Mouse (Mus musculus) bone marrow, adult 2 months (tissue): Measurements from ENCODE around the gene Aif1.
A peak's percentile ranks its signal among the peaks of the same experiment; 100 is the strongest.

ENCODE experiments used
- CTCF ChIP-seq: fragments of 200-500 bp; IDR thresholded peaks from 2 replicates; pipeline ENCODE4 v1.5.1; 2011; ENCODE audit warnings: low read length, control low read depth; ENCODE audit not compliant: control insufficient read depth, insufficient read depth
- POLR2A ChIP-seq: fragments of 200-500 bp; IDR thresholded peaks from 2 replicates; pipeline ENCODE4 v1.6.1; 2011; ENCODE audit warnings: low read depth, mild to moderate bottlenecking, control low read depth, low read length, borderline replicate concordance; ENCODE audit not compliant: control insufficient read depth

DNA sequence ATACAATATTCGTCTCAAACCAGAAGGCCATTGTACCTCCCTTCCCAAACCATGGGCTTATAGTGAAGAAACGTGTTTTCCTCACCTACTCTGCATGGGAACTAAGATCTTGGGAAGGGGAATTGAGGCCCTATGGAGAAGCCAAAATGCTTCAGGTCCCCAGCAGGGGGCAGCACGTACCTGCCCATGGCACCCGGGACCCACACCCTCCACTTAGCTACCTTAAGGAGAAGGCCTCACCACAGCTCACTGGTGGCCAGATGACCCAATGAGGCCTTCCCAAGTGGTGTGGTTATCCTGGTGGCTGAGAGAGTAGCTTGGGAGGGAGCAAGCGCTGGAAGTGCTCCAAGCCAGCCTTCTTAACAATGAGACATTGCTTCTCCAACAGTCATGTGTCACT, 2.7 kb upstream of the Aif1 start:
- no peak for TF ChIP-seq POLR2A
- peak; percentile 96 for TF ChIP-seq CTCF
